Mouse (Mus musculus) liver, embryonic 15.5 days (tissue): ENCODE results near the gene Lrrc9. TPM values are rescaled to one million over a fixed set of nuclear protein-coding genes. Genes with fewer than 3 reads are reported as not detected.
A peak's percentile ranks its signal among the peaks of the same experiment; 100 is the strongest.

Experiments used
- ATAC-seq: fragments of 200-750 bp; cut with Nextera tagmentation; 2 replicates; pipeline ENCODE4 v1.8.0; 2017; ENCODE audit warnings: moderate number of reproducible peaks, mild to moderate bottlenecking, moderate library complexity; ENCODE audit not compliant: insufficient read depth
- H3K27ac ChIP-seq: fragments of 300-500 bp; sonication (generic); replicated peaks from 2 replicates; pipeline ENCODE4 v1.5.1; 2015; ENCODE audit warnings: mild to moderate bottlenecking, inconsistent platforms
- H3K27me3 ChIP-seq: fragments of 300-500 bp; sonication (generic); 2 replicates; pipeline ENCODE4 v1.6.1; 2015; ENCODE audit warnings: mild to moderate bottlenecking, inconsistent platforms
- H3K36me3 ChIP-seq: fragments of 300-500 bp; sonication (generic); replicated peaks from 2 replicates; pipeline ENCODE4 v1.6.1; 2015; ENCODE audit warnings: moderate library complexity, mild to moderate bottlenecking, inconsistent platforms
- H3K4me1 ChIP-seq: fragments of 300-500 bp; sonication (generic); replicated peaks from 2 replicates; pipeline ENCODE4 v1.6.1; 2015; ENCODE audit warnings: inconsistent platforms
- H3K4me2 ChIP-seq: fragments of 300-500 bp; sonication (generic); 2 replicates; pipeline ENCODE4 v1.6.1; 2015; ENCODE audit warnings: moderate library complexity, mild to moderate bottlenecking, inconsistent platforms
- H3K4me3 ChIP-seq: fragments of 300-500 bp; sonication (generic); replicated peaks from 2 replicates; pipeline ENCODE4 v1.5.1; 2015; ENCODE audit warnings: mild to moderate bottlenecking, inconsistent platforms
- H3K9ac ChIP-seq: fragments of 300-500 bp; sonication (generic); 2 replicates; pipeline ENCODE4 v1.6.1; 2015; ENCODE audit warnings: moderate library complexity, mild to moderate bottlenecking, inconsistent platforms
- H3K9me3 ChIP-seq: fragments of 300-500 bp; sonication (generic); replicated peaks from 2 replicates; pipeline ENCODE4 v1.6.1; 2016; ENCODE audit warnings: inconsistent platforms
- WGBS: fragments of 180-500 bp; shearing (Covaris S2); methylation state at CpG from one replicate; pipeline ENCODE4 v1.1.7; 2015; ENCODE audit warnings: mixed read lengths; ENCODE audit not compliant: insufficient replicate concordance; 5-methylcytosine and 5-hydroxymethylcytosine counted together
- polyA plus RNA-seq: library from polyadenylated mRNA; unstranded; fragments of >200 nt; fragmentation: Nextera tagmentation; extraction: Ambion mirVana; gene quantifications from 2 replicates; pipeline ENCODE4 v1.2.1, GENCODE M21; 2015

Lrrc9 gene
- polyA plus RNA-seq, result 0.12 and 0.13 TPM in 2 replicates

- H3K4me2 ChIP-seq, result peak within 1 kb of the TSS; percentile 65
- WGBS, result 1% methylated on average over 31 of the region's 31 CpGs
- H3K27me3 ChIP-seq, result no peaks in the 10 kb centered on the region
- H3K36me3 ChIP-seq, result no peaks in the 10 kb centered on the region
- H3K9me3 ChIP-seq, result no peaks in the 10 kb centered on the region
- no peak within 1 kb of the TSS for H3K9ac ChIP-seq
- no peak within 1 kb of the TSS for H3K27ac ChIP-seq
- H3K4me1 ChIP-seq, result no peaks in the 10 kb centered on the region
- peak within 1 kb of the TSS; percentile 36 for H3K4me3 ChIP-seq
- peak; percentile 91 for ATAC-seq
These were observed at the start of gene Lrrc9 for GRCm38 (mm10) chr12:72441839-72442576. Gene Lrrc9 (plus strand): TSS chr12:72441866.

GRCm38 (mm10) chr12:72393046-72393805, 48.4 kb upstream of the Lrrc9 start:
- no peak overlapping the region for H3K9ac ChIP-seq
- H3K27me3 ChIP-seq, result no peaks in the 10 kb centered on the region
- no peak for ATAC-seq
- H3K4me3 ChIP-seq, result no peak overlapping the region
- no peaks in the 10 kb centered on the region for H3K9me3 ChIP-seq
- H3K27ac ChIP-seq, result no peak overlapping the region
- no peak overlapping the region for H3K4me2 ChIP-seq
- no peaks in the 10 kb centered on the region for H3K4me1 ChIP-seq
- 48% methylated on average over 13 of the region's 13 CpGs for WGBS
- no peaks in the 10 kb centered on the region for H3K36me3 ChIP-seq

GRCm38 (mm10) chr12:72405031-72405430, 36.6 kb upstream of the Lrrc9 start:
- WGBS, result 51% methylated on average over 5 of the region's 5 CpGs
- Histone ChIP-seq H3K4me2 (no peak overlapping the region), H3K9me3 (no peaks in the 10 kb centered on the region), H3K27me3 (peaks cover 30% of the 10 kb centered on the region), H3K9ac (no peak overlapping the region), H3K36me3 (no peaks in the 10 kb centered on the region), H3K27ac (no peak overlapping the region), H3K4me1 (peaks cover 7% of the 10 kb centered on the region; the same call in 1 of the 2 replicates), H3K4me3 (no peak overlapping the region)
- no peak for ATAC-seq

- no peak overlapping the region for H3K9ac ChIP-seq
- no peak for ATAC-seq
- H3K27me3 ChIP-seq, result peaks cover 35% of the 10 kb centered on the region
- no peaks in the 10 kb centered on the region for H3K36me3 ChIP-seq
- H3K27ac ChIP-seq, result no peak overlapping the region
- no peaks in the 10 kb centered on the region for H3K9me3 ChIP-seq
- H3K4me1 ChIP-seq, result peaks cover 7% of the 10 kb centered on the region; the same call in 1 of the 2 replicates
- WGBS, result 17% methylated on average over 11 of the region's 11 CpGs
- peak overlapping the region; percentile 59 for H3K4me2 ChIP-seq
- peak overlapping the region; percentile 46; the same call in 1 of the 2 replicates for H3K4me3 ChIP-seq
These were observed 34.5 kb upstream of the Lrrc9 start for GRCm38 (mm10) chr12:72407146-72407545.

GRCm38 (mm10) chr12:72407721-72408110, 34.0 kb upstream of the Lrrc9 start:
- Histone ChIP-seq H3K4me3 (peak overlapping the region; percentile 46), H3K27ac (no peak overlapping the region), H3K27me3 (peaks cover 35% of the 10 kb centered on the region), H3K4me1 (peaks cover 7% of the 10 kb centered on the region; the same call in 1 of the 2 replicates), H3K36me3 (no peaks in the 10 kb centered on the region), H3K9me3 (no peaks in the 10 kb centered on the region), H3K4me2 (peak overlapping the region; percentile 59), H3K9ac (no peak overlapping the region)
- ATAC-seq, result no peak
- under 1% methylated on average over 17 of the region's 17 CpGs for WGBS

- Histone ChIP-seq H3K4me1 (peaks cover 7% of the 10 kb centered on the region; the same call in 1 of the 2 replicates), H3K9me3 (no peaks in the 10 kb centered on the region), H3K27me3 (peaks cover 35% of the 10 kb centered on the region), H3K36me3 (no peaks in the 10 kb centered on the region), H3K9ac (no peak overlapping the region), H3K4me3 (peak overlapping the region; percentile 46), H3K4me2 (peak overlapping the region; percentile 59), H3K27ac (no peak overlapping the region)
- under 1% methylated on average over 63 of the region's 63 CpGs for WGBS
- ATAC-seq, result no peak
These were observed 33.4 kb upstream of the Lrrc9 start for GRCm38 (mm10) chr12:72408111-72408891.

GRCm38 (mm10) chr12:72408954-72409353, 32.7 kb upstream of the Lrrc9 start, which contains the start of gene Rtn1:
Gene Rtn1 (minus strand): TSS chr12:72409054.
- Histone ChIP-seq H3K4me3 (peak within 1 kb of the TSS; percentile 46), H3K27me3 (peaks cover 35% of the 10 kb centered on the region), H3K4me2 (peak within 1 kb of the TSS; percentile 59), H3K9me3 (no peaks in the 10 kb centered on the region), H3K27ac (no peak within 1 kb of the TSS), H3K36me3 (no peaks in the 10 kb centered on the region), H3K9ac (no peak within 1 kb of the TSS), H3K4me1 (peaks cover 7% of the 10 kb centered on the region; the same call in 1 of the 2 replicates)
- WGBS, result 33% methylated on average over 6 of the region's 6 CpGs
- no peak for ATAC-seq

GRCm38 (mm10) chr12:72417762-72418161, 23.9 kb upstream of the Lrrc9 start:
- Histone ChIP-seq H3K4me1 (no peaks in the 10 kb centered on the region), H3K27ac (no peak overlapping the region), H3K9ac (no peak overlapping the region), H3K9me3 (no peaks in the 10 kb centered on the region), H3K4me3 (no peak overlapping the region), H3K4me2 (no peak overlapping the region), H3K36me3 (no peaks in the 10 kb centered on the region), H3K27me3 (no peaks in the 10 kb centered on the region)
- WGBS, result 24% methylated on average over 3 of the region's 3 CpGs
- no peak for ATAC-seq

- H3K27ac ChIP-seq, result no peak overlapping the region
- no peaks in the 10 kb centered on the region for H3K4me1 ChIP-seq
- H3K4me2 ChIP-seq, result no peak overlapping the region
- H3K9ac ChIP-seq, result no peak overlapping the region
- no peaks in the 10 kb centered on the region for H3K27me3 ChIP-seq
- 32% methylated on average over 4 of the region's 4 CpGs for WGBS
- H3K9me3 ChIP-seq, result no peaks in the 10 kb centered on the region
- no peak overlapping the region for H3K4me3 ChIP-seq
- no peaks in the 10 kb centered on the region for H3K36me3 ChIP-seq
- ATAC-seq, result no peak
These were observed 19.0 kb upstream of the Lrrc9 start for GRCm38 (mm10) chr12:72422681-72423080.

GRCm38 (mm10) chr12:72427722-72428126, 13.9 kb upstream of the Lrrc9 start:
- H3K4me1 ChIP-seq, result no peaks in the 10 kb centered on the region
- H3K4me3 ChIP-seq, result no peak overlapping the region
- H3K9me3 ChIP-seq, result no peaks in the 10 kb centered on the region
- 19% methylated on average over 11 of the region's 11 CpGs for WGBS
- H3K4me2 ChIP-seq, result no peak overlapping the region
- no peaks in the 10 kb centered on the region for H3K36me3 ChIP-seq
- no peaks in the 10 kb centered on the region for H3K27me3 ChIP-seq
- no peak overlapping the region for H3K9ac ChIP-seq
- H3K27ac ChIP-seq, result no peak overlapping the region
- no peak for ATAC-seq

GRCm38 (mm10) chr12:72432209-72432608, 9.5 kb upstream of the Lrrc9 start:
- Histone ChIP-seq H3K9ac (no peak overlapping the region), H3K4me1 (no peaks in the 10 kb centered on the region), H3K36me3 (no peaks in the 10 kb centered on the region), H3K4me3 (no peak overlapping the region), H3K27ac (no peak overlapping the region), H3K9me3 (no peaks in the 10 kb centered on the region), H3K27me3 (no peaks in the 10 kb centered on the region), H3K4me2 (no peak overlapping the region)
- WGBS, result 57% methylated on average over 4 of the region's 4 CpGs
- no peak for ATAC-seq
